Mouse (Mus musculus) C2C12 (cell line): ENCODE data around the gene Tpgs1. TPM values are rescaled to one million over a fixed set of nuclear protein-coding genes. Genes with fewer than 3 reads are reported as not detected.

Experiments used
- H3K27me3 ChIP-seq: one replicate; pipeline ENCODE4 v1.6.1; 2011; ENCODE audit not compliant: control insufficient read depth, insufficient read depth, insufficient read length
- H3K36me3 ChIP-seq: one replicate; pipeline ENCODE4 v1.6.1; 2011; ENCODE audit not compliant: control insufficient read depth, insufficient read depth
- H3K4me3 ChIP-seq: one replicate; pipeline ENCODE4 v1.5.1; 2011; ENCODE audit warnings: mild to moderate bottlenecking, control low read depth; ENCODE audit not compliant: poor library complexity, insufficient read depth, severe bottlenecking
- H3K79me2 ChIP-seq: one replicate; pipeline ENCODE4 v1.6.1; 2011; ENCODE audit not compliant: control insufficient read depth, insufficient read depth
- H3K79me3 ChIP-seq: one replicate; pipeline ENCODE4 v1.6.1; 2011; ENCODE audit warnings: low read depth, control low read depth
- H3ac ChIP-seq: one replicate; pipeline ENCODE3; 2011; ENCODE audit warnings: low read depth; ENCODE audit not compliant: control insufficient read depth, insufficient read length
- CEBPB ChIP-seq: IDR thresholded peaks from one replicate; pipeline ENCODE4 v1.6.1; 2011; ENCODE audit warnings: low read depth, mild to moderate bottlenecking, control low read depth, moderate library complexity
- CTCF ChIP-seq: IDR thresholded peaks from one replicate; pipeline ENCODE4 v1.5.1; 2011; ENCODE audit not compliant: control insufficient read depth, insufficient read depth, insufficient read length
- FOSL1 ChIP-seq: IDR thresholded peaks from one replicate; pipeline ENCODE4 v1.8.0; 2011; ENCODE audit warnings: mild to moderate bottlenecking, low read length; ENCODE audit not compliant: poor library complexity, insufficient read depth, severe bottlenecking
- MAX ChIP-seq: IDR thresholded peaks from one replicate; pipeline ENCODE4 v1.6.1; 2011; ENCODE audit warnings: mild to moderate bottlenecking, control low read depth
- MYOD1 ChIP-seq: IDR thresholded peaks from one replicate; pipeline ENCODE4 v1.6.1; 2011; ENCODE audit warnings: low read depth; ENCODE audit not compliant: control insufficient read depth, insufficient read length
- MYOG ChIP-seq: IDR thresholded peaks from one replicate; pipeline ENCODE4 v1.6.1; 2011; ENCODE audit not compliant: control insufficient read depth, insufficient read length; ENCODE audit errors: extremely low read depth
- USF1 ChIP-seq: IDR thresholded peaks from one replicate; pipeline ENCODE4 v1.6.1; 2011; ENCODE audit warnings: low read depth, mild to moderate bottlenecking, control low read depth, moderate library complexity
- polyA plus RNA-seq: library from polyadenylated mRNA; unstranded; fragments of >200 nt; fragmentation: generic; extraction: Trizol; gene quantifications from one replicate; pipeline ENCODE4 v1.2.1, GENCODE M21; 2012; ENCODE audit warnings: missing spikeins

Tpgs1 gene
- polyA plus RNA-seq, 1 experiment, result 80.7 TPM

GRCm38 (mm10) chr10:79691986-79692548, 22.9 kb downstream of the Tpgs1 start:
- Histone ChIP-seq H3K79me2 (peaks cover 8% of the 10 kb centered on the region), H3K27me3 (no peaks in the 10 kb centered on the region), H3ac (no peak overlapping the region), H3K79me3 (no peaks in the 10 kb centered on the region), H3K4me3 (no peak overlapping the region), H3K36me3 (peaks cover 24% of the 10 kb centered on the region)
- TF ChIP-seq MYOG (no peak), FOSL1 (no peak)

GRCm38 (mm10) chr10:79693580-79694378, 24.6 kb downstream of the Tpgs1 start:
- no peak for TF ChIP-seq FOSL1
- no peak for TF ChIP-seq USF1
- no peak for TF ChIP-seq CEBPB
- no peak overlapping the region for H3K4me3 ChIP-seq

GRCm38 (mm10) chr10:79694379-79694655, 25.1 kb downstream of the Tpgs1 start:
- Histone ChIP-seq H3K4me3 (no peak overlapping the region), H3K27me3 (no peaks in the 10 kb centered on the region), H3K36me3 (peaks cover 2% of the 10 kb centered on the region), H3K79me3 (no peaks in the 10 kb centered on the region), H3ac (no peak overlapping the region), H3K79me2 (no peaks in the 10 kb centered on the region)
- TF ChIP-seq FOSL1, result no peak
- no peak for TF ChIP-seq MYOG
- no peak for TF ChIP-seq USF1
- no peak for TF ChIP-seq MYOD1
- TF ChIP-seq CTCF, result no peak

More at GRCm38 (mm10) chr10:79693580-79694378, 24.6 kb downstream of the Tpgs1 start:
- H3K79me2 ChIP-seq, result no peaks in the 10 kb centered on the region
- H3K79me3 ChIP-seq, result no peaks in the 10 kb centered on the region
- H3ac ChIP-seq, result no peak overlapping the region
- H3K27me3 ChIP-seq, result no peaks in the 10 kb centered on the region
- peaks cover 7% of the 10 kb centered on the region for H3K36me3 ChIP-seq

GRCm38 (mm10) chr10:79695231-79696128, 26.3 kb downstream of the Tpgs1 start:
- Histone ChIP-seq H3K79me2 (no peaks in the 10 kb centered on the region), H3K36me3 (no peaks in the 10 kb centered on the region), H3K79me3 (no peaks in the 10 kb centered on the region), H3ac (no peak overlapping the region), H3K27me3 (no peaks in the 10 kb centered on the region), H3K4me3 (no peak overlapping the region)
- TF ChIP-seq MYOD1, result no peak
- TF ChIP-seq USF1, result no peak
- no peak for TF ChIP-seq MAX
- TF ChIP-seq CEBPB, result no peak
- no peak for TF ChIP-seq MYOG
- TF ChIP-seq CTCF, result peak; percentile 94
- TF ChIP-seq FOSL1, result no peak

- TF ChIP-seq MYOG (no peak), CEBPB (no peak), CTCF (no peak), FOSL1 (no peak), MYOD1 (no peak), MAX (no peak), USF1 (no peak)
- no peak overlapping the region for H3ac ChIP-seq
- H3K79me3 ChIP-seq, result no peaks in the 10 kb centered on the region
- no peak overlapping the region for H3K4me3 ChIP-seq
- H3K36me3 ChIP-seq, result no peaks in the 10 kb centered on the region
- no peaks in the 10 kb centered on the region for H3K79me2 ChIP-seq
- H3K27me3 ChIP-seq, result no peaks in the 10 kb centered on the region
Observed at GRCm38 (mm10) chr10:79696129-79696651, 27.0 kb downstream of the Tpgs1 start.

- Histone ChIP-seq H3K36me3 (no peaks in the 10 kb centered on the region), H3K79me2 (no peaks in the 10 kb centered on the region), H3K4me3 (no peak overlapping the region), H3K79me3 (no peaks in the 10 kb centered on the region), H3K27me3 (no peaks in the 10 kb centered on the region), H3ac (no peak overlapping the region)
- TF ChIP-seq MYOD1, result no peak
- no peak for TF ChIP-seq MYOG
- no peak for TF ChIP-seq MAX
- TF ChIP-seq USF1, result no peak
- no peak for TF ChIP-seq CEBPB
- no peak for TF ChIP-seq CTCF
- no peak for TF ChIP-seq FOSL1
Observed at GRCm38 (mm10) chr10:79697916-79698315, 28.7 kb downstream of the Tpgs1 start.
